Mouse (Mus musculus) forebrain, embryonic 15.5 days (tissue): ENCODE results near the gene Dapl1. TPM values are rescaled to one million over a fixed set of nuclear protein-coding genes. Genes with fewer than 3 reads are reported as not detected.

Experiments used
- ATAC-seq: fragments of 200-750 bp; cut with Nextera tagmentation; replicated peaks from 2 replicates; pipeline ENCODE4 v1.8.0; 2017; ENCODE audit warnings: mild to moderate bottlenecking, moderate TSS enrichment, moderate library complexity
- H3K27ac ChIP-seq: fragments of 300-500 bp; sonication (generic); replicated peaks from 2 replicates; pipeline ENCODE4 v1.5.1; 2015; ENCODE audit warnings: mild to moderate bottlenecking, inconsistent platforms
- H3K27me3 ChIP-seq: fragments of 300-500 bp; sonication (generic); 2 replicates; pipeline ENCODE4 v1.6.1; 2015; ENCODE audit warnings: inconsistent platforms
- H3K36me3 ChIP-seq: fragments of 300-500 bp; sonication (generic); 2 replicates; pipeline ENCODE4 v1.6.1; 2015; ENCODE audit warnings: mild to moderate bottlenecking, inconsistent platforms
- H3K4me1 ChIP-seq: fragments of 300-500 bp; sonication (generic); 2 replicates; pipeline ENCODE4 v1.6.1; 2015; ENCODE audit warnings: inconsistent platforms
- H3K4me2 ChIP-seq: fragments of 300-500 bp; sonication (generic); replicated peaks from 2 replicates; pipeline ENCODE4 v1.6.1; 2015; ENCODE audit warnings: mild to moderate bottlenecking, inconsistent platforms
- H3K4me3 ChIP-seq: fragments of 300-500 bp; sonication (generic); 2 replicates; pipeline ENCODE4 v1.5.1; 2015; ENCODE audit warnings: mild to moderate bottlenecking, inconsistent platforms
- H3K9ac ChIP-seq: fragments of 300-500 bp; sonication (generic); replicated peaks from 2 replicates; pipeline ENCODE4 v1.6.1; 2015; ENCODE audit warnings: mild to moderate bottlenecking, inconsistent platforms
- H3K9me3 ChIP-seq: fragments of 300-500 bp; sonication (generic); 2 replicates; pipeline ENCODE4 v1.6.1; 2016; ENCODE audit warnings: inconsistent platforms
- WGBS: fragments of 180-500 bp; shearing (Covaris S2); methylation state at CpG from one replicate; pipeline ENCODE4 v1.1.7; 2015; ENCODE audit warnings: mixed read lengths; 5-methylcytosine and 5-hydroxymethylcytosine counted together
- polyA plus RNA-seq: library from polyadenylated mRNA; unstranded; fragments of >200 nt; fragmentation: Nextera tagmentation; extraction: Ambion mirVana; gene quantifications from 2 replicates; pipeline ENCODE4 v1.2.1, GENCODE M21; 2015

The Dapl1 gene
- polyA plus RNA-seq, 1 experiment from 2014 or later, result not detected

- Histone ChIP-seq H3K36me3 (no peaks in the 10 kb centered on the region), H3K27ac (no peak overlapping the region), H3K9ac (no peak overlapping the region), H3K27me3 (no peaks in the 10 kb centered on the region), H3K4me2 (no peak overlapping the region), H3K9me3 (no peaks in the 10 kb centered on the region), H3K4me1 (0 out of 2 replicates have a peak, but pooled peaks cover 3% of the 10 kb centered on the region), H3K4me3 (no peak overlapping the region)
- ATAC-seq, result no peak
- 90% methylated on average over 3 of the region's 3 CpGs for WGBS
Measured at GRCm38 (mm10) chr2:59523526-59523925, 39.1 kb downstream of the Dapl1 start.

GRCm38 (mm10) chr2:59526893-59527292 lies 42.4 kb downstream of the Dapl1 start:
- H3K4me1 ChIP-seq, result peaks cover 10% of the 10 kb centered on the region; the same call in 1 of the 2 replicates
- no peak overlapping the region for H3K27ac ChIP-seq
- no peak overlapping the region for H3K4me3 ChIP-seq
- no peak overlapping the region for H3K9ac ChIP-seq
- no peak for ATAC-seq
- no peaks in the 10 kb centered on the region for H3K9me3 ChIP-seq
- no peaks in the 10 kb centered on the region for H3K36me3 ChIP-seq
- 84% methylated on average over 9 of the region's 9 CpGs for WGBS
- no peaks in the 10 kb centered on the region for H3K27me3 ChIP-seq
- H3K4me2 ChIP-seq, result no peak overlapping the region

GRCm38 (mm10) chr2:59529574-59530080 lies 45.2 kb downstream of the Dapl1 start:
- H3K9ac ChIP-seq, result no peak overlapping the region
- no peak overlapping the region for H3K4me2 ChIP-seq
- no peaks in the 10 kb centered on the region for H3K9me3 ChIP-seq
- H3K4me3 ChIP-seq, result no peak overlapping the region
- no peaks in the 10 kb centered on the region for H3K27me3 ChIP-seq
- H3K4me1 ChIP-seq, result peaks cover 7% of the 10 kb centered on the region; the same call in 1 of the 2 replicates
- 26% methylated on average over 17 of the region's 17 CpGs for WGBS
- no peak overlapping the region for H3K27ac ChIP-seq
- no peaks in the 10 kb centered on the region for H3K36me3 ChIP-seq
- no peak for ATAC-seq

GRCm38 (mm10) chr2:59530811-59531210 lies 46.4 kb downstream of the Dapl1 start:
- Histone ChIP-seq H3K27me3 (no peaks in the 10 kb centered on the region), H3K9ac (no peak overlapping the region), H3K4me2 (no peak overlapping the region), H3K4me3 (no peak overlapping the region), H3K9me3 (no peaks in the 10 kb centered on the region), H3K36me3 (no peaks in the 10 kb centered on the region), H3K27ac (no peak overlapping the region), H3K4me1 (peaks cover 7% of the 10 kb centered on the region; the same call in 1 of the 2 replicates)
- WGBS, result 91% methylated on average over 3 of the region's 3 CpGs
- ATAC-seq, result no peak

- Histone ChIP-seq H3K27ac (no peak overlapping the region), H3K4me1 (peaks cover 7% of the 10 kb centered on the region; the same call in 1 of the 2 replicates), H3K4me3 (no peak overlapping the region), H3K4me2 (no peak overlapping the region), H3K27me3 (no peaks in the 10 kb centered on the region), H3K9ac (no peak overlapping the region), H3K9me3 (no peaks in the 10 kb centered on the region), H3K36me3 (no peaks in the 10 kb centered on the region)
- ATAC-seq, result no peak
- 87% methylated on average over 3 of the region's 3 CpGs for WGBS
Measured at GRCm38 (mm10) chr2:59532999-59533398, 48.5 kb downstream of the Dapl1 start.

GRCm38 (mm10) chr2:59533504-59533903 lies 49.1 kb downstream of the Dapl1 start:
- no peaks in the 10 kb centered on the region for H3K27me3 ChIP-seq
- no peak overlapping the region for H3K9ac ChIP-seq
- no peak overlapping the region for H3K4me3 ChIP-seq
- H3K4me1 ChIP-seq, result peaks cover 7% of the 10 kb centered on the region; the same call in 1 of the 2 replicates
- no peaks in the 10 kb centered on the region for H3K36me3 ChIP-seq
- no peak overlapping the region for H3K4me2 ChIP-seq
- H3K27ac ChIP-seq, result no peak overlapping the region
- 87% methylated on average over 10 of the region's 10 CpGs for WGBS
- ATAC-seq, result no peak
- H3K9me3 ChIP-seq, result no peaks in the 10 kb centered on the region

GRCm38 (mm10) chr2:59533971-59534748 lies 49.7 kb downstream of the Dapl1 start:
- Histone ChIP-seq H3K27me3 (no peaks in the 10 kb centered on the region), H3K27ac (no peak overlapping the region), H3K4me3 (no peak overlapping the region), H3K36me3 (no peaks in the 10 kb centered on the region), H3K9ac (no peak overlapping the region), H3K4me2 (no peak overlapping the region), H3K9me3 (no peaks in the 10 kb centered on the region), H3K4me1 (peaks cover 7% of the 10 kb centered on the region; the same call in 1 of the 2 replicates)
- 81% methylated on average over 15 of the region's 15 CpGs for WGBS
- ATAC-seq, result no peak

- Histone ChIP-seq H3K4me1 (no peaks in the 10 kb centered on the region), H3K9ac (no peak overlapping the region), H3K4me3 (no peak overlapping the region), H3K4me2 (no peak overlapping the region), H3K9me3 (no peaks in the 10 kb centered on the region), H3K27me3 (no peaks in the 10 kb centered on the region), H3K36me3 (no peaks in the 10 kb centered on the region), H3K27ac (no peak overlapping the region)
- no peak for ATAC-seq
- 88% methylated on average over 2 of the region's 2 CpGs for WGBS
Measured at GRCm38 (mm10) chr2:59536958-59537357, 52.5 kb downstream of the Dapl1 start.

- Histone ChIP-seq H3K27me3 (no peaks in the 10 kb centered on the region), H3K4me2 (no peak overlapping the region), H3K36me3 (no peaks in the 10 kb centered on the region), H3K4me3 (no peak overlapping the region), H3K9ac (no peak overlapping the region), H3K27ac (no peak overlapping the region), H3K9me3 (no peaks in the 10 kb centered on the region), H3K4me1 (no peaks in the 10 kb centered on the region)
- ATAC-seq, result no peak
- WGBS, result 87% methylated on average over 7 of the region's 7 CpGs
Measured at GRCm38 (mm10) chr2:59538031-59538430, 53.6 kb downstream of the Dapl1 start.

GRCm38 (mm10) chr2:59539796-59540195 lies 55.3 kb downstream of the Dapl1 start:
- 71% methylated on average over 4 of the region's 4 CpGs for WGBS
- H3K9me3 ChIP-seq, result no peaks in the 10 kb centered on the region
- no peak overlapping the region for H3K4me3 ChIP-seq
- H3K27me3 ChIP-seq, result no peaks in the 10 kb centered on the region
- peaks cover 7% of the 10 kb centered on the region for H3K4me1 ChIP-seq
- no peaks in the 10 kb centered on the region for H3K36me3 ChIP-seq
- no peak for ATAC-seq
- no peak overlapping the region for H3K4me2 ChIP-seq
- H3K27ac ChIP-seq, result no peak overlapping the region
- no peak overlapping the region for H3K9ac ChIP-seq

- no peaks in the 10 kb centered on the region for H3K36me3 ChIP-seq
- no peak overlapping the region for H3K9ac ChIP-seq
- peaks cover 7% of the 10 kb centered on the region for H3K4me1 ChIP-seq
- H3K4me2 ChIP-seq, result no peak overlapping the region
- no peak overlapping the region for H3K27ac ChIP-seq
- H3K27me3 ChIP-seq, result no peaks in the 10 kb centered on the region
- 20% methylated on average over 11 of the region's 11 CpGs for WGBS
- peak; percentile 84 for ATAC-seq
- H3K9me3 ChIP-seq, result no peaks in the 10 kb centered on the region
- no peak overlapping the region for H3K4me3 ChIP-seq
Measured at GRCm38 (mm10) chr2:59541121-59541887, 56.9 kb downstream of the Dapl1 start.

GRCm38 (mm10) chr2:59543543-59544065 lies 59.2 kb downstream of the Dapl1 start:
- no peaks in the 10 kb centered on the region for H3K9me3 ChIP-seq
- peaks cover 7% of the 10 kb centered on the region for H3K4me1 ChIP-seq
- H3K27ac ChIP-seq, result no peak overlapping the region
- H3K4me2 ChIP-seq, result no peak overlapping the region
- ATAC-seq, result no peak
- H3K9ac ChIP-seq, result no peak overlapping the region
- H3K27me3 ChIP-seq, result no peaks in the 10 kb centered on the region
- H3K36me3 ChIP-seq, result no peaks in the 10 kb centered on the region
- no peak overlapping the region for H3K4me3 ChIP-seq
- WGBS, result 5% methylated on average over 9 of the region's 9 CpGs
